Mouse (Mus musculus) lung, adult 2 months (tissue): ENCODE measurements around the gene Adssl1.

ENCODE experiments used
- CTCF ChIP-seq: fragments of 200-500 bp; IDR thresholded peaks from 2 replicates; pipeline ENCODE4 v1.5.1; 2011; ENCODE audit warnings: mild to moderate bottlenecking, low read length, control low read depth; ENCODE audit not compliant: insufficient read depth
- POLR2A ChIP-seq: fragments of 200-500 bp; IDR thresholded peaks from 2 replicates; pipeline ENCODE4 v1.6.1; 2011; ENCODE audit warnings: low read depth, mild to moderate bottlenecking, control low read depth, low read length, borderline replicate concordance; ENCODE audit errors: extremely low read depth

- no peak for TF ChIP-seq POLR2A
- TF ChIP-seq CTCF, result no peak
These were observed 3.2 kb upstream of the Adssl1 start for GRCm38 (mm10) chr12:112616668-112617067.
